Mouse (Mus musculus): ENCODE data around the gene Pip5k1c. TPM values are rescaled to one million over a fixed set of nuclear protein-coding genes. Genes with fewer than 3 reads are reported as not detected.

Pip5k1c gene
- 100 to 1,000 TPM; 301 to 304 TPM for total RNA-seq (2021)

- DNase-seq, result peak; percentile 99 to 100
Observed at GRCm38 (mm10) chr10:81292554-81293333, at the start of gene Pip5k1c. Gene Pip5k1c (plus strand): TSS chr10:81292963.

- DNase-seq, result no peak
Observed at GRCm38 (mm10) chr10:81244146-81244545, 48.6 kb upstream of the Pip5k1c start.

GRCm38 (mm10) chr10:81244595-81244994 lies 48.2 kb upstream of the Pip5k1c start:
- peak; percentile 75 for DNase-seq

GRCm38 (mm10) chr10:81245166-81245565 lies 47.6 kb upstream of the Pip5k1c start:
- DNase-seq, result no peak

GRCm38 (mm10) chr10:81247804-81248203 lies 45.0 kb upstream of the Pip5k1c start:
- no peak for DNase-seq

- no peak for DNase-seq
Observed at GRCm38 (mm10) chr10:81249442-81249841, 43.3 kb upstream of the Pip5k1c start.

- peak; percentile 88 to 89 for DNase-seq
Observed at GRCm38 (mm10) chr10:81252424-81253419, 40.0 kb upstream of the Pip5k1c start, which contains the start of gene Matk. Gene Matk (plus strand): TSS chr10:81252935.

GRCm38 (mm10) chr10:81254886-81255285 lies 37.9 kb upstream of the Pip5k1c start:
- no peak for DNase-seq

GRCm38 (mm10) chr10:81257158-81258039 lies 35.4 kb upstream of the Pip5k1c start:
- peak; percentile 63 to 66 for DNase-seq

- no peak for DNase-seq
Observed at GRCm38 (mm10) chr10:81259225-81259884, 33.4 kb upstream of the Pip5k1c start.

- no peak for DNase-seq
Observed at GRCm38 (mm10) chr10:81261025-81261424, 31.7 kb upstream of the Pip5k1c start.

GRCm38 (mm10) chr10:81265540-81265939 lies 27.2 kb upstream of the Pip5k1c start:
- DNase-seq, result no peak

GRCm38 (mm10) chr10:81266211-81267105 lies 26.3 kb upstream of the Pip5k1c start, which contains the start of the genes Mrpl54 and Apba3:
Gene Mrpl54 (minus strand): TSS chr10:81266934.
Gene Apba3 (plus strand): TSS chr10:81266960.
- DNase-seq, result peak; percentile 95 to 96

GRCm38 (mm10) chr10:81268056-81268455 lies 24.7 kb upstream of the Pip5k1c start:
- peak; percentile 79 to 82 for DNase-seq

GRCm38 (mm10) chr10:81268643-81269412 lies 23.9 kb upstream of the Pip5k1c start:
- no peak for DNase-seq

- DNase-seq, result no peak
Observed at GRCm38 (mm10) chr10:81272356-81272755, 20.4 kb upstream of the Pip5k1c start.

GRCm38 (mm10) chr10:81273842-81274241 lies 18.9 kb upstream of the Pip5k1c start:
- no peak for DNase-seq

GRCm38 (mm10) chr10:81277676-81278075 lies 15.1 kb upstream of the Pip5k1c start:
- no peak for DNase-seq

GRCm38 (mm10) chr10:81279496-81279895 lies 13.3 kb upstream of the Pip5k1c start:
- no peak for DNase-seq

Data from layer of hippocampus, postnatal 36 days (tissue).